Mouse (Mus musculus) midbrain, postnatal 0 days (tissue): Measurements from ENCODE around the gene Rpgrip1l. TPM values are rescaled to one million over a fixed set of nuclear protein-coding genes. Genes with fewer than 3 reads are reported as not detected.

Experiments
- ATAC-seq: fragments of 200-750 bp; cut with Nextera tagmentation; 2 replicates; pipeline ENCODE4 v1.8.0; 2017; ENCODE audit warnings: moderate number of reproducible peaks, mild to moderate bottlenecking, moderate TSS enrichment, moderate library complexity; ENCODE audit not compliant: low FRiP score
- DNase-seq: peaks from one replicate; pipeline ENCODE4 v3.0.0-alpha.2; 2015; ENCODE audit warnings: low spot score
- H3K27ac ChIP-seq: fragments of 300-500 bp; sonication (generic); 2 replicates; pipeline ENCODE4 v1.5.1; 2014; ENCODE audit warnings: low read depth, mild to moderate bottlenecking, low read length, mixed read lengths
- H3K27me3 ChIP-seq: fragments of 300-500 bp; sonication (generic); 2 replicates; pipeline ENCODE4 v1.6.1; 2014; ENCODE audit warnings: low read length, control low read depth, mixed read lengths; ENCODE audit not compliant: insufficient read depth
- H3K36me3 ChIP-seq: fragments of 300-500 bp; sonication (generic); 2 replicates; pipeline ENCODE4 v1.6.1; 2014; ENCODE audit warnings: low read length, control low read depth, mixed read lengths; ENCODE audit not compliant: insufficient read depth
- H3K4me1 ChIP-seq: fragments of 300-500 bp; sonication (generic); 2 replicates; pipeline ENCODE4 v1.6.1; 2014; ENCODE audit warnings: mild to moderate bottlenecking, control low read depth, antibody characterized with exemption, low read length, mixed read lengths; ENCODE audit not compliant: insufficient read depth
- H3K4me2 ChIP-seq: fragments of 300-500 bp; sonication (generic); 2 replicates; pipeline ENCODE4 v1.6.1; 2014; ENCODE audit warnings: low read depth, mild to moderate bottlenecking, low read length, mixed read lengths; ENCODE audit not compliant: poor library complexity, severe bottlenecking
- H3K4me3 ChIP-seq: fragments of 300-500 bp; sonication (generic); 2 replicates; pipeline ENCODE4 v1.5.1; 2014; ENCODE audit warnings: low read depth, mild to moderate bottlenecking, low read length, moderate library complexity
- H3K9ac ChIP-seq: fragments of 300-500 bp; sonication (generic); replicated peaks from 2 replicates; pipeline ENCODE4 v1.6.1; 2014; ENCODE audit warnings: mild to moderate bottlenecking, low read length, moderate library complexity, mixed read lengths; ENCODE audit not compliant: poor library complexity, severe bottlenecking
- H3K9me3 ChIP-seq: fragments of 300-500 bp; sonication (generic); 2 replicates; pipeline ENCODE4 v1.6.1; 2016; ENCODE audit warnings: low read length, control low read depth
- CTCF ChIP-seq: IDR thresholded peaks from 2 replicates; pipeline ENCODE4 v1.5.1; 2016; ENCODE audit warnings: antibody characterized with exemption, mild to moderate bottlenecking
- WGBS: fragments of 180-500 bp; shearing (Covaris S2); extraction: QIAGEN DNeasy Blood & Tissue Kit; methylation state at CpG from one replicate; pipeline ENCODE4 v1.1.7; 2014; 5-methylcytosine and 5-hydroxymethylcytosine counted together
- polyA plus RNA-seq: library from polyadenylated mRNA; unstranded; fragments of >200 nt; fragmentation: Nextera tagmentation; extraction: Ambion mirVana; gene quantifications from 2 replicates; pipeline ENCODE4 v1.2.1, GENCODE M21; 2015
- total RNA-seq: library from RNA; depleted of rRNA; stranded (reverse); fragments of >200 nt; gene quantifications from 2 replicates; pipeline ENCODE4 v1.2.3, GENCODE M21; 2014

Rpgrip1l gene
- total and polyA plus RNA-seq, 2 experiments from 2014 or later: 8.4 to 11.5 TPM

DNA sequence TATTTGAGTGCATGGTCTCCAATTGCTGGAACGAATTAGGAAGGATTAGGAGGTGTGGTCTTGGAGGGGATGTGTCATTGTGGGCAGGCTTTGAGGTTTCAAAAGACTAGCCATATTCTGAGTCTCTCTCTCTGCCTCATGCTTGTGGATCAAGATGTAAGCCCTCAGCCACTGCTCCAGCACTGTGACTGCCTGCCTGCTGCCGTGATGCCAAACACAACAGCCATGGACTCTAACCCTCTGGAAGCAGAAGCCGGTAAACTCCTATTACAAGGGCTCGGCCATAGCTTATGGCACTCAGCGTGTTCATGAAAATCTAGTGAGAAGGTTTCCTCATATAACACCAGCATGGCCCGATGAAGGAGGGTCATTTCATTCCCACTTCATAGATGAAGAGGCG is 36.8 kb upstream of the Rpgrip1l start:
- H3K4me2 ChIP-seq: no peak overlapping the region
- H3K4me3 ChIP-seq: no peak overlapping the region
- no peak overlapping the region for H3K27ac ChIP-seq
- no peak overlapping the region for H3K9ac ChIP-seq
- no peaks in the 10 kb centered on the region for H3K9me3 ChIP-seq
- WGBS: 86% methylated on average over 7 of the region's 7 CpGs
- ATAC-seq: no peak
- no peak for DNase-seq
- no peaks in the 10 kb centered on the region for H3K36me3 ChIP-seq
- no peaks in the 10 kb centered on the region; the same call in 1 of the 2 replicates for H3K4me1 ChIP-seq
- no peak for TF ChIP-seq CTCF
- H3K27me3 ChIP-seq: no peaks in the 10 kb centered on the region

DNA sequence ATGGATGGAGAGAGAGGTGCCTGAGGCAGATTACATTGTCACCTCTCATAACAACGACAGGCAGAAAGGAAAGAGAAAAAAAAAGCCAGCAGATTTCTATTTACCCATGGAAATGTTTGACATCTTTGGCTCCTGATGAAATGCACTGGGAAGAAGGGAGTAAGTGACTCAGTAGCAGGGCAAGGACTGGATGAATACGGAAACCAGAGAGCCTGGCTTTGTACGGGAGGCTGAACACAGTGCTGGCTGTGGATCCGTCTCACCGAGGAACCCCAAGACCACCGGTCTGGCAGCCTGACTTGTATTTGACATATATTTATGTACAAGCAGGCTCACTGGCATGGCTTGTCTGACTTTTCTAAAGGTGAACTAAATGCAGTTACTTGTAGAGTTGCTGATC is 34.5 kb upstream of the Rpgrip1l start:
- Histone ChIP-seq H3K4me3 (no peak overlapping the region), H3K9me3 (no peaks in the 10 kb centered on the region), H3K4me1 (no peaks in the 10 kb centered on the region), H3K4me2 (no peak overlapping the region), H3K9ac (no peak overlapping the region), H3K27me3 (no peaks in the 10 kb centered on the region), H3K36me3 (no peaks in the 10 kb centered on the region), H3K27ac (no peak overlapping the region)
- DNase-seq (no peak), ATAC-seq (no peak)
- 54% methylated on average over 6 of the region's 6 CpGs for WGBS
- no peak for TF ChIP-seq CTCF

DNA sequence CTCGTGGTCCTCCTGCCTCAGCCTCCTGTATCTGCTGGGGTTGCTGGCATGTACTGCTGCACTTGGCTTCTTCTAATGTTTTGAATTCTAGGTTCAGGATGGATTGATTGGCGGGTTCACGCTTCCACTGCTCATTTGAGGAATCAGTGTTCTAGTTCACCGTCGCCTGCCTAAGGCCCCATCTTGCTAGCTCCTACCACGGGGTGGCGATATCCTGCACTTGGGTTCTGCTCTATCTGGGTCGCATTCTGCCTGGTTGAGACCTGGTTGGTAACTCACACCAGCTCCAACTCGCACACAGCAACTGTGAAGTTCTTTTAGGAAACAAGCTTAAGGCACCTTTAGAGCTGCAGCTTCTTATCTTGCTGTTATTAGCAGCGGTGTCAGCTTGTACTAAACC is 34.1 kb upstream of the Rpgrip1l start:
- no peak overlapping the region for H3K4me3 ChIP-seq
- no peak overlapping the region for H3K9ac ChIP-seq
- H3K27ac ChIP-seq: no peak overlapping the region
- no peak overlapping the region for H3K4me2 ChIP-seq
- H3K27me3 ChIP-seq: no peaks in the 10 kb centered on the region
- peak; percentile 20 for TF ChIP-seq CTCF
- no peaks in the 10 kb centered on the region for H3K4me1 ChIP-seq
- DNase-seq: no peak
- H3K36me3 ChIP-seq: no peaks in the 10 kb centered on the region
- 77% methylated on average over 10 of the region's 10 CpGs for WGBS
- H3K9me3 ChIP-seq: no peaks in the 10 kb centered on the region
- ATAC-seq: no peak

DNA sequence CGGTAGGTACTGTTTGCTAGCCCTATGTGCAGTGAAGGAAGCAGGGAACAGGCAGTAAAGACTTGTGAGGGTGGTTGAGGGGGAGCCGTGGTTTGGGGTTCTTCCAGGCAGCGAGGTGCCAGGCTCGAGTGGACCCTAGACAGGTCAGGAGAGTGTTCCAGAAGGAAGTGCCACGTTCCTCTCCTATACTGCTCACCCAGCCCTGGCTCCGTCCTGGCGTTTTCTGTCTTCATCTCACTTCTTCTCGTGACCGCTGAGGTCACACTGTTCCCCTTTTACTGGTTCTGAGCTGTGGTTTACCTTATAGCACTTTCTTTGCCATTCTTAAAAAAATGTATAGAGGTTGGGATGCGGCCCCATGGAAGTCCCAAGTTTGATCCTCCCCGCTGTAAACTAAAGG is 31.6 kb upstream of the Rpgrip1l start:
- H3K4me2 ChIP-seq: no peak overlapping the region
- H3K27ac ChIP-seq: no peak overlapping the region

DNA sequence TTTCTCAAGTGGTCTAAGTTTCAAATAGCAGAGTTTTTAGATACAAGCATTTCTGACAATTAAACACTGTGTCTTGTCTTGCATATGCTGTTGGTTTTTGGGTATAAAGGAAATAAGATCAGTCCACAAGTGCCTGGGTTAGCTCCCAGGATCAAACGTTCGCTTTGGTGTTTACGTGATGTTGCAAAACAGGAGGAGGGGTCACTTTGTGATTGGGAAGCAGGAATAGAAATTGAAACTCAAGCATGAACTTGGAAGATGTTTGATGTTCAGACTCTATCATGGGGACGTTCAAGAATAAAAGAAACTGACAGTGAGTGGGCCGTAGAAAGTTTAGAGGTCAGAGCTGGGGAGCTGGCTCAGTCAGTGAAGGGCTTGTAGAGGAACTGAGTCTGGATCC is 29.7 kb upstream of the Rpgrip1l start:
- no peak overlapping the region for H3K4me2 ChIP-seq
- H3K4me3 ChIP-seq: no peak overlapping the region
- H3K9ac ChIP-seq: no peak overlapping the region
- no peaks in the 10 kb centered on the region for H3K9me3 ChIP-seq
- WGBS: 71% methylated on average over 5 of the region's 5 CpGs
- no peak for TF ChIP-seq CTCF
- DNase-seq (no peak), ATAC-seq (no peak)
- H3K4me1 ChIP-seq: no peaks in the 10 kb centered on the region
- no peak overlapping the region for H3K27ac ChIP-seq
- H3K27me3 ChIP-seq: no peaks in the 10 kb centered on the region
- H3K36me3 ChIP-seq: no peaks in the 10 kb centered on the region

More for the DNA sequence above, 31.6 kb upstream of the Rpgrip1l start:
- H3K4me1 ChIP-seq: no peaks in the 10 kb centered on the region
- H3K9me3 ChIP-seq: no peaks in the 10 kb centered on the region
- ATAC-seq (no peak), DNase-seq (no peak)
- 92% methylated on average over 11 of the region's 11 CpGs for WGBS
- H3K27me3 ChIP-seq: no peaks in the 10 kb centered on the region
- H3K36me3 ChIP-seq: no peaks in the 10 kb centered on the region
- no peak overlapping the region for H3K9ac ChIP-seq
- no peak overlapping the region for H3K4me3 ChIP-seq
- TF ChIP-seq CTCF: no peak

DNA sequence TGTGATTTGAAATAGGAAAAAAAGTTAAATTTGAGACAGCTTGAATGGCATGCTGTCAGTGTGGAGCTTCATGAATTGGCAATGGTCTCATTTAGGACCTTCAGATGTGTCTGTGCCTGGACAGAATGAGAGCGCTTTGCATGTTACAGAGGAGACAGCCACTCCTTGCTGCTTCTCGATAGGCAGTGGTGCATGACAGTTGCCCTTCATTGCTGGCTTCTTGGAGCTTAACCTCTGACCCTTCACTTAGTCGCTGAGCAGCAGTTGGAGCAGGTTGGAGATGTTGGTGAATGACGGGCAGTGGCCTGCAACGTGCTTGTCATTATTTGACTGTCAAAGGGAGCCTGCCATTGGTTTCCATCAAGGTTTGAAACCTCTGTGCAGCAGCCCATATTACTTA is 29.1 kb upstream of the Rpgrip1l start:
- Histone ChIP-seq H3K4me1 (no peaks in the 10 kb centered on the region), H3K4me2 (no peak overlapping the region), H3K36me3 (no peaks in the 10 kb centered on the region), H3K27me3 (no peaks in the 10 kb centered on the region), H3K9me3 (no peaks in the 10 kb centered on the region), H3K9ac (no peak overlapping the region), H3K4me3 (no peak overlapping the region), H3K27ac (no peak overlapping the region)
- 32% methylated on average over 5 of the region's 5 CpGs for WGBS
- TF ChIP-seq CTCF: no peak
- ATAC-seq (no peak), DNase-seq (no peak)
